Mouse (Mus musculus) stomach, embryonic 14.5 days (tissue): ENCODE data around the gene Med27. TPM values are rescaled to one million over a fixed set of nuclear protein-coding genes. Genes with fewer than 3 reads are reported as not detected.

Source experiments
- ATAC-seq: fragments of 200-750 bp; cut with Nextera tagmentation; 2 replicates; pipeline ENCODE4 v1.8.0; 2017; ENCODE audit warnings: low read depth, moderate TSS enrichment; ENCODE audit not compliant: insufficient number of reproducible peaks, insufficient read depth, low FRiP score
- H3K27ac ChIP-seq: fragments of 300-500 bp; sonication (generic); 2 replicates; pipeline ENCODE4 v1.5.1; 2014; ENCODE audit warnings: mild to moderate bottlenecking, low read length, moderate library complexity, mixed read lengths
- H3K27me3 ChIP-seq: fragments of 300-500 bp; sonication (generic); 2 replicates; pipeline ENCODE4 v1.6.1; 2014; ENCODE audit warnings: low read length, control low read depth, mixed read lengths; ENCODE audit not compliant: control insufficient read depth, insufficient read depth
- H3K36me3 ChIP-seq: fragments of 300-500 bp; sonication (generic); 2 replicates; pipeline ENCODE4 v1.6.1; 2014; ENCODE audit warnings: mild to moderate bottlenecking, control low read depth, low read length, moderate library complexity, mixed read lengths; ENCODE audit not compliant: control insufficient read depth, insufficient read depth
- H3K4me1 ChIP-seq: fragments of 300-500 bp; sonication (generic); 2 replicates; pipeline ENCODE4 v1.6.1; 2014; ENCODE audit warnings: low read length, control low read depth, mixed read lengths; ENCODE audit not compliant: control insufficient read depth, insufficient read depth
- H3K4me2 ChIP-seq: fragments of 300-500 bp; sonication (generic); replicated peaks from 2 replicates; pipeline ENCODE4 v1.6.1; 2014; ENCODE audit warnings: low read depth, low read length, control low read depth
- H3K4me3 ChIP-seq: fragments of 300-500 bp; sonication (generic); 2 replicates; pipeline ENCODE4 v1.5.1; 2014; ENCODE audit warnings: low read depth, low read length, control low read depth
- H3K9ac ChIP-seq: fragments of 300-500 bp; sonication (generic); replicated peaks from 2 replicates; pipeline ENCODE4 v1.6.1; 2014; ENCODE audit warnings: low read depth, mild to moderate bottlenecking, control low read depth, low read length, moderate library complexity, mixed read lengths
- H3K9me3 ChIP-seq: fragments of 300-500 bp; sonication (generic); 2 replicates; pipeline ENCODE4 v1.6.1; 2016; ENCODE audit warnings: low read depth, low read length, control low read depth; ENCODE audit not compliant: control insufficient read depth
- WGBS: fragments of 180-500 bp; shearing (Covaris S2); extraction: QIAGEN DNeasy Blood & Tissue Kit; methylation state at CpG from one replicate; pipeline ENCODE4 v1.1.7; 2014; 5-methylcytosine and 5-hydroxymethylcytosine counted together
- polyA plus RNA-seq: library from polyadenylated mRNA; unstranded; fragments of >200 nt; fragmentation: Nextera tagmentation; extraction: Ambion mirVana; gene quantifications from 2 replicates; pipeline ENCODE4 v1.2.1, GENCODE M21; 2014

Gene Med27
- polyA plus RNA-seq, 1 experiment from 2014 or later = 51.7 TPM

- WGBS = 39% methylated on average over 7 of the region's 7 CpGs
- Histone ChIP-seq H3K9me3 (no peaks in the 10 kb centered on the region), H3K36me3 (no peaks in the 10 kb centered on the region), H3K4me1 (0 out of 2 replicates have a peak, but pooled peaks cover 3% of the 10 kb centered on the region), H3K9ac (no peak overlapping the region), H3K4me2 (no peak overlapping the region), H3K4me3 (no peak overlapping the region), H3K27ac (no peak overlapping the region), H3K27me3 (no peaks in the 10 kb centered on the region)
- no peak for ATAC-seq
These were observed 166.5 kb downstream of the Med27 start for GRCm38 (mm10) chr2:29513131-29513530.

- WGBS = 77% methylated on average over 6 of the region's 6 CpGs
- no peak for ATAC-seq
- Histone ChIP-seq H3K27ac (no peak overlapping the region), H3K9ac (no peak overlapping the region), H3K36me3 (no peaks in the 10 kb centered on the region), H3K27me3 (no peaks in the 10 kb centered on the region), H3K9me3 (no peaks in the 10 kb centered on the region), H3K4me1 (0 out of 2 replicates have a peak, but pooled peaks cover 3% of the 10 kb centered on the region), H3K4me3 (no peak overlapping the region), H3K4me2 (no peak overlapping the region)
These were observed 168.2 kb downstream of the Med27 start for GRCm38 (mm10) chr2:29514836-29515235.

- Histone ChIP-seq H3K36me3 (no peaks in the 10 kb centered on the region), H3K9ac (no peak overlapping the region), H3K4me2 (no peak overlapping the region), H3K9me3 (no peaks in the 10 kb centered on the region), H3K4me1 (0 out of 2 replicates have a peak, but pooled peaks cover 3% of the 10 kb centered on the region), H3K27me3 (no peaks in the 10 kb centered on the region), H3K4me3 (no peak overlapping the region), H3K27ac (no peak overlapping the region)
- WGBS = 89% methylated on average over 4 of the region's 4 CpGs
- no peak for ATAC-seq
These were observed 169.3 kb downstream of the Med27 start for GRCm38 (mm10) chr2:29515831-29516447.

- Histone ChIP-seq H3K27ac (no peak overlapping the region), H3K4me3 (no peak overlapping the region), H3K9me3 (no peaks in the 10 kb centered on the region), H3K36me3 (no peaks in the 10 kb centered on the region), H3K4me1 (0 out of 2 replicates have a peak, but pooled peaks cover 3% of the 10 kb centered on the region), H3K4me2 (no peak overlapping the region), H3K9ac (no peak overlapping the region), H3K27me3 (no peaks in the 10 kb centered on the region)
- ATAC-seq = no peak
- 36% methylated on average over 9 of the region's 9 CpGs for WGBS
These were observed 170.1 kb downstream of the Med27 start for GRCm38 (mm10) chr2:29516621-29517170.

GRCm38 (mm10) chr2:29519402-29519801, 172.8 kb downstream of the Med27 start:
- ATAC-seq = no peak
- 57% methylated on average over 3 of the region's 3 CpGs for WGBS
- no peak overlapping the region for H3K27ac ChIP-seq

GRCm38 (mm10) chr2:29520206-29520605, 173.6 kb downstream of the Med27 start:
- Histone ChIP-seq H3K9ac (no peak overlapping the region), H3K27ac (no peak overlapping the region), H3K4me3 (no peak overlapping the region), H3K27me3 (no peaks in the 10 kb centered on the region), H3K4me2 (no peak overlapping the region), H3K4me1 (peaks cover 5% of the 10 kb centered on the region; the same call in 1 of the 2 replicates), H3K9me3 (no peaks in the 10 kb centered on the region), H3K36me3 (no peaks in the 10 kb centered on the region)
- ATAC-seq = no peak
- 90% methylated on average over 6 of the region's 6 CpGs for WGBS

More at GRCm38 (mm10) chr2:29519402-29519801, 172.8 kb downstream of the Med27 start:
- H3K4me2 ChIP-seq = no peak overlapping the region
- no peak overlapping the region for H3K9ac ChIP-seq
- H3K9me3 ChIP-seq = no peaks in the 10 kb centered on the region
- no peaks in the 10 kb centered on the region for H3K27me3 ChIP-seq
- no peaks in the 10 kb centered on the region for H3K36me3 ChIP-seq
- H3K4me1 ChIP-seq = 0 out of 2 replicates have a peak, but pooled peaks cover 3% of the 10 kb centered on the region
- H3K4me3 ChIP-seq = no peak overlapping the region

GRCm38 (mm10) chr2:29521486-29521885, 174.9 kb downstream of the Med27 start:
- Histone ChIP-seq H3K4me3 (no peak overlapping the region), H3K9ac (no peak overlapping the region), H3K4me2 (no peak overlapping the region), H3K27me3 (no peaks in the 10 kb centered on the region), H3K4me1 (peaks cover 6% of the 10 kb centered on the region; the same call in 1 of the 2 replicates), H3K9me3 (no peaks in the 10 kb centered on the region), H3K36me3 (no peaks in the 10 kb centered on the region), H3K27ac (no peak overlapping the region)
- ATAC-seq = no peak
- 77% methylated on average over 7 of the region's 7 CpGs for whole genome bisulfite sequencing

GRCm38 (mm10) chr2:29523918-29524811, 177.5 kb downstream of the Med27 start:
- Histone ChIP-seq H3K27me3 (no peaks in the 10 kb centered on the region), H3K4me1 (peaks cover 2% of the 10 kb centered on the region; the same call in 1 of the 2 replicates), H3K27ac (no peak overlapping the region), H3K36me3 (no peaks in the 10 kb centered on the region), H3K4me2 (no peak overlapping the region), H3K9me3 (no peaks in the 10 kb centered on the region), H3K4me3 (no peak overlapping the region), H3K9ac (no peak overlapping the region)
- WGBS = 74% methylated on average over 12 of the region's 12 CpGs
- ATAC-seq = no peak
